Mouse (Mus musculus): ENCODE measurements around the gene Nudt3.

DNA sequence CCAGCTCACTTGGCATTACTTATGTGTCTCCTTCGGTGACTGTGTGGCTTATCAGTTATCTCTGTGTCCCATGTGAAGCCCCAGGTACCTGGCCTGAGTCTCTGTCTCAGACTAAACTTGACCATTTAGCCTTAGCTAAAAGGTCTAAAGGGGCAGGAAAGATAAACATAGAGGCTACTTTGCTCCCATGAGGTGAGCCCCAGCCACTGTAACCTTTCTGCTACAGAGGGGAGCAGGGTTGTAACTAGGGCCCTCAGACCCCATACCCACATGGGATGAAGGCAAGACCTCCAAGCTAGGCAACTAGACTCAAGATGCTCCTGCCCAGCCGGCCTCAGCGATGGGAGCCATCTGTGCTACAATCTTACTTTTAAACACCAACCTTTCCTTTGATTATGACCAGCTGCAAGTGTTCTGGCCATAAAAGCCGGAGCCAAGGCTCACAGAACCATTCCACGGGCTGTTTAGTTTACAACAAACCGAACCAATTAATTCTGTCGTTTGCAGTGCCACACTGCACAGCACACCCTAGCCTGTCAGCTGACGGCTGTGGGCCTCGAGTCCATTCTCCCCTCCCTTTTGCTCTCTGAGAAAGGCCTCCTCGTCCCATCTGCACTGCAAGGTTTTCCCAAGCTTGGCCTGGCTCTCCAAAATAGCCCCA is 48.0 kb downstream of the Nudt3 start:
- TF ChIP-seq CTCF (IDR thresholded peaks at IDR 0.05; ENCODE audit: control insufficient read depth, insufficient read depth, insufficient replicate concordance, low read depth, low read length) (no peak), POLR2A (IDR thresholded peaks at IDR 0.05; ENCODE audit: control insufficient read depth, low read depth, low read length) (no peak)
